Mouse (Mus musculus) adrenal gland, postnatal 36 days (tissue): ENCODE measurements around the gene Arf1. TPM values are rescaled to one million over a fixed set of nuclear protein-coding genes. Genes with fewer than 3 reads are reported as not detected.

Experiments
- DNase-seq, 2 experiments: peaks; one replicate each; pipeline ENCODE4 v3.0.0; 2021; ENCODE audit warnings: mixed read lengths in 1 of 2
- total RNA-seq, 2 experiments: library from RNA; stranded (reverse); gene quantifications; 2 replicates each; pipeline ENCODE4 v1.2.3; 2021

The Arf1 gene
- total RNA-seq, 2 experiments from 2014 or later: 461 to 465 TPM

GRCm38 (mm10) chr11:59192059-59192386, 36.0 kb downstream of the Arf1 start, which contains the start of gene Guk1:
Guk1 (minus strand) TSS chr11:59192212.
- DNase-seq: no peak

- DNase-seq: peak; percentile 94 to 95
Observed at GRCm38 (mm10) chr11:59191231-59192058, 36.6 kb downstream of the Arf1 start.

GRCm38 (mm10) chr11:59187706-59188105, 40.4 kb downstream of the Arf1 start:
- no peak for DNase-seq

- DNase-seq: no peak
Observed at GRCm38 (mm10) chr11:59185490-59185889, 42.6 kb downstream of the Arf1 start.

GRCm38 (mm10) chr11:59183821-59184220, 44.2 kb downstream of the Arf1 start:
- peak; percentile 60 to 78 for DNase-seq

- DNase-seq: peak; percentile 78 to 86
Observed at GRCm38 (mm10) chr11:59182864-59183331, 45.2 kb downstream of the Arf1 start, which contains the start of gene Gjc2. Gjc2 (minus strand) TSS chr11:59183213.

GRCm38 (mm10) chr11:59176921-59177320, 51.1 kb downstream of the Arf1 start:
- no peak for DNase-seq

GRCm38 (mm10) chr11:59176475-59176874, 51.6 kb downstream of the Arf1 start:
- no peak for DNase-seq

GRCm38 (mm10) chr11:59174189-59174838, 53.8 kb downstream of the Arf1 start:
- no peak for DNase-seq

- no peak for DNase-seq
Observed at GRCm38 (mm10) chr11:59170549-59170948, 57.5 kb downstream of the Arf1 start.

- DNase-seq: no peak
Observed at GRCm38 (mm10) chr11:59169807-59170206, 58.3 kb downstream of the Arf1 start.

GRCm38 (mm10) chr11:59165616-59166241, 62.3 kb downstream of the Arf1 start:
- DNase-seq: no peak

GRCm38 (mm10) chr11:59164384-59164783, 63.7 kb downstream of the Arf1 start:
- DNase-seq: no peak

GRCm38 (mm10) chr11:59163255-59164236, 64.5 kb downstream of the Arf1 start, which contains the start of gene Iba57:
Iba57 (minus strand) TSS chr11:59163739.
- DNase-seq: peak; percentile 98 to 99

- no peak for DNase-seq
Observed at GRCm38 (mm10) chr11:59162443-59163254, 65.4 kb downstream of the Arf1 start.

Other genes starting within 250 kb of the Arf1 start
- gene Obscn, start 91.9 kb downstream of the Arf1 start, total RNA-seq: under 1 TPM; 0.93 to 0.95 TPM
- 10 to 100 TPM; 18.5 to 22.2 TPM for gene Iba57, start 64.5 kb downstream of the Arf1 start, total RNA-seq
- under 1 TPM; 0.40 TPM for gene Gjc2, start 45.1 kb downstream of the Arf1 start, total RNA-seq
- gene Guk1, start 36.1 kb downstream of the Arf1 start, total RNA-seq: 10 to 100 TPM; 62.2 to 68.3 TPM
- 10 to 100 TPM; 46.1 to 60.7 TPM for gene Mrpl55, start 25.8 kb downstream of the Arf1 start, total RNA-seq
- gene 2310033P09Rik, start 19.9 kb downstream of the Arf1 start, total RNA-seq: 10 to 100 TPM; 25.2 to 29.2 TPM
- not detected for gene Wnt3a, start 62.5 kb upstream of the Arf1 start, total RNA-seq
- 1 to 10 TPM; 1.3 to 1.5 TPM for gene Wnt9a, start 78.7 kb upstream of the Arf1 start, total RNA-seq
- gene Prss38, start 147.4 kb upstream of the Arf1 start, total RNA-seq: not detected
- 1 to 10 TPM; 9.2 to 9.3 TPM for gene Jmjd4, start 221.8 kb upstream of the Arf1 start, total RNA-seq
- gene Snap47, start 222.9 kb upstream of the Arf1 start, total RNA-seq: 10 to 100 TPM; 79.3 to 92.5 TPM
- gene Zfp867, start 244.2 kb upstream of the Arf1 start, total RNA-seq: 1 to 10 TPM; 3.7 to 3.8 TPM